Mouse (Mus musculus) C2C12 (cell line): Measurements from ENCODE around the gene Atmin. TPM values are rescaled to one million over a fixed set of nuclear protein-coding genes. Genes with fewer than 3 reads are reported as not detected.

Experiments used
- H3K27me3 ChIP-seq: one replicate; pipeline ENCODE4 v1.6.1; 2011; ENCODE audit not compliant: control insufficient read depth, insufficient read depth, insufficient read length
- H3K36me3 ChIP-seq: one replicate; pipeline ENCODE4 v1.6.1; 2011; ENCODE audit not compliant: control insufficient read depth, insufficient read depth
- H3K4me3 ChIP-seq: one replicate; pipeline ENCODE4 v1.5.1; 2011; ENCODE audit warnings: mild to moderate bottlenecking, control low read depth; ENCODE audit not compliant: poor library complexity, insufficient read depth, severe bottlenecking
- H3K79me2 ChIP-seq: one replicate; pipeline ENCODE4 v1.6.1; 2011; ENCODE audit not compliant: control insufficient read depth, insufficient read depth
- H3K79me3 ChIP-seq: one replicate; pipeline ENCODE4 v1.6.1; 2011; ENCODE audit warnings: low read depth, control low read depth
- H3ac ChIP-seq: one replicate; pipeline ENCODE3; 2011; ENCODE audit warnings: low read depth; ENCODE audit not compliant: control insufficient read depth, insufficient read length
- CEBPB ChIP-seq: IDR thresholded peaks from one replicate; pipeline ENCODE4 v1.6.1; 2011; ENCODE audit warnings: low read depth, mild to moderate bottlenecking, control low read depth, moderate library complexity
- CTCF ChIP-seq: IDR thresholded peaks from one replicate; pipeline ENCODE4 v1.5.1; 2011; ENCODE audit not compliant: control insufficient read depth, insufficient read depth, insufficient read length
- FOSL1 ChIP-seq: IDR thresholded peaks from one replicate; pipeline ENCODE4 v1.8.0; 2011; ENCODE audit warnings: mild to moderate bottlenecking, low read length; ENCODE audit not compliant: poor library complexity, insufficient read depth, severe bottlenecking
- MAX ChIP-seq: IDR thresholded peaks from one replicate; pipeline ENCODE4 v1.6.1; 2011; ENCODE audit warnings: mild to moderate bottlenecking, control low read depth
- MYOD1 ChIP-seq: IDR thresholded peaks from one replicate; pipeline ENCODE4 v1.6.1; 2011; ENCODE audit warnings: low read depth; ENCODE audit not compliant: control insufficient read depth, insufficient read length
- MYOG ChIP-seq: IDR thresholded peaks from one replicate; pipeline ENCODE4 v1.6.1; 2011; ENCODE audit not compliant: control insufficient read depth, insufficient read length; ENCODE audit errors: extremely low read depth
- USF1 ChIP-seq: IDR thresholded peaks from one replicate; pipeline ENCODE4 v1.6.1; 2011; ENCODE audit warnings: low read depth, mild to moderate bottlenecking, control low read depth, moderate library complexity
- polyA plus RNA-seq: library from polyadenylated mRNA; unstranded; fragments of >200 nt; fragmentation: generic; extraction: Trizol; gene quantifications from one replicate; pipeline ENCODE4 v1.2.1, GENCODE M21; 2012; ENCODE audit warnings: missing spikeins

The Atmin gene
- polyA plus RNA-seq, 1 experiment: 5.8 TPM

GRCm38 (mm10) chr8:116978631-116979256, 35.6 kb downstream of the Atmin start, which contains the start of gene 1700030J22Rik:
Gene 1700030J22Rik, minus strand, starts transcription at chr8:116978959.
- TF ChIP-seq MYOD1 (no peak), CEBPB (no peak), MAX (peak; percentile 14)
- Histone ChIP-seq H3K36me3 (no peaks in the 10 kb centered on the region), H3K79me2 (no peaks in the 10 kb centered on the region), H3K27me3 (no peaks in the 10 kb centered on the region), H3ac (peak within 1 kb of the TSS; percentile 65), H3K4me3 (peak within 1 kb of the TSS; percentile 65), H3K79me3 (no peaks in the 10 kb centered on the region)

- no peaks in the 10 kb centered on the region for H3K79me2 ChIP-seq
- H3K27me3 ChIP-seq: no peaks in the 10 kb centered on the region
- no peak overlapping the region for H3ac ChIP-seq
- TF ChIP-seq USF1: no peak
- no peak for TF ChIP-seq MYOD1
- no peak for TF ChIP-seq FOSL1
- TF ChIP-seq CTCF: no peak
- H3K79me3 ChIP-seq: no peaks in the 10 kb centered on the region
- H3K4me3 ChIP-seq: no peak overlapping the region
- H3K36me3 ChIP-seq: peaks cover 3% of the 10 kb centered on the region
These were observed 36.9 kb downstream of the Atmin start for GRCm38 (mm10) chr8:116980117-116980516.

GRCm38 (mm10) chr8:116989842-116990241, 46.6 kb downstream of the Atmin start:
- no peak overlapping the region for H3K4me3 ChIP-seq
- peaks cover 34% of the 10 kb centered on the region for H3K36me3 ChIP-seq
- peaks cover 51% of the 10 kb centered on the region for H3K79me2 ChIP-seq
- no peaks in the 10 kb centered on the region for H3K27me3 ChIP-seq
- no peak overlapping the region for H3ac ChIP-seq
- peaks cover 25% of the 10 kb centered on the region for H3K79me3 ChIP-seq
- TF ChIP-seq FOSL1: no peak
- no peak for TF ChIP-seq CEBPB
- TF ChIP-seq USF1: no peak

GRCm38 (mm10) chr8:116991241-116991640, 48.0 kb downstream of the Atmin start:
- H3K36me3 ChIP-seq: peaks cover 24% of the 10 kb centered on the region
- H3K27me3 ChIP-seq: no peaks in the 10 kb centered on the region
- H3ac ChIP-seq: peak overlapping the region; percentile 23
- peaks cover 25% of the 10 kb centered on the region for H3K79me3 ChIP-seq
- no peak overlapping the region for H3K4me3 ChIP-seq
- TF ChIP-seq MAX (no peak), CTCF (no peak), USF1 (no peak), FOSL1 (no peak), MYOG (no peak), MYOD1 (no peak)
- H3K79me2 ChIP-seq: peaks cover 51% of the 10 kb centered on the region

- Histone ChIP-seq H3K79me3 (peaks cover 25% of the 10 kb centered on the region), H3K79me2 (peaks cover 51% of the 10 kb centered on the region), H3K4me3 (peak overlapping the region; percentile 51), H3ac (peak overlapping the region; percentile 92), H3K27me3 (no peaks in the 10 kb centered on the region), H3K36me3 (peaks cover 12% of the 10 kb centered on the region)
- TF ChIP-seq USF1 (no peak), CTCF (no peak), FOSL1 (no peak), CEBPB (no peak), MYOD1 (no peak), MYOG (no peak), MAX (no peak)
These were observed 49.2 kb downstream of the Atmin start for GRCm38 (mm10) chr8:116992176-116992971.

- Histone ChIP-seq H3K27me3 (no peaks in the 10 kb centered on the region), H3K79me3 (peaks cover 25% of the 10 kb centered on the region), H3ac (peak within 1 kb of the TSS; percentile 92), H3K4me3 (peak within 1 kb of the TSS; percentile 51), H3K79me2 (peaks cover 49% of the 10 kb centered on the region), H3K36me3 (peaks cover 10% of the 10 kb centered on the region)
- TF ChIP-seq USF1 (peak; percentile 75), MYOD1 (no peak), MAX (peak; percentile 69)
These were observed 50.1 kb downstream of the Atmin start, which contains the start of gene Gcsh for GRCm38 (mm10) chr8:116993095-116993867. Gene Gcsh, minus strand, starts transcription at chr8:116993537.
